Mouse (Mus musculus): Measurements from ENCODE around the gene Lman2l.

The Lman2l gene

GRCm38 (mm10) chr1:36458169-36458568 is 13.1 kb upstream of the Lman2l start:
- DNase-seq (ENCODE audit: low spot score in 2 of 2): no peak

- DNase-seq (ENCODE audit: low spot score in 2 of 2): no peak
These were observed 12.4 kb upstream of the Lman2l start for GRCm38 (mm10) chr1:36457388-36458014.

GRCm38 (mm10) chr1:36454055-36454815 is 9.2 kb upstream of the Lman2l start:
- DNase-seq (ENCODE audit: low spot score in 2 of 2): no peak

- DNase-seq (ENCODE audit: low spot score in 2 of 2): no peak
These were observed 1.8 kb upstream of the Lman2l start for GRCm38 (mm10) chr1:36446841-36447240.

GRCm38 (mm10) chr1:36446106-36446824 is 1.2 kb upstream of the Lman2l start:
- no peak for DNase-seq (ENCODE audit: low spot score in 2 of 2)

GRCm38 (mm10) chr1:36445508-36445907 is 437 bp upstream of the Lman2l start:
- DNase-seq (ENCODE audit: low spot score in 2 of 2): no peak

- DNase-seq (ENCODE audit: low spot score in 2 of 2): peak; percentile 39 to 50
These were observed 4.0 kb downstream of the Lman2l start for GRCm38 (mm10) chr1:36441101-36441500.

- no peak for DNase-seq (ENCODE audit: low spot score in 2 of 2)
These were observed 7.8 kb downstream of the Lman2l start for GRCm38 (mm10) chr1:36437223-36437622.

- DNase-seq (ENCODE audit: low spot score in 2 of 2): no peak
These were observed 8.6 kb downstream of the Lman2l start for GRCm38 (mm10) chr1:36436515-36436914.

GRCm38 (mm10) chr1:36435071-36435470 is 10.0 kb downstream of the Lman2l start:
- no peak for DNase-seq (ENCODE audit: low spot score in 2 of 2)

GRCm38 (mm10) chr1:36433616-36434015 is 11.5 kb downstream of the Lman2l start:
- no peak for DNase-seq (ENCODE audit: low spot score in 2 of 2)

GRCm38 (mm10) chr1:36432999-36433398 is 12.1 kb downstream of the Lman2l start:
- DNase-seq (ENCODE audit: low spot score in 2 of 2): no peak

- no peak for DNase-seq (ENCODE audit: low spot score in 2 of 2)
These were observed 15.6 kb downstream of the Lman2l start for GRCm38 (mm10) chr1:36429511-36429910.

- DNase-seq (ENCODE audit: low spot score in 2 of 2): no peak
These were observed 40.5 kb downstream of the Lman2l start for GRCm38 (mm10) chr1:36404531-36404930.

GRCm38 (mm10) chr1:36401509-36401908 is 43.6 kb downstream of the Lman2l start:
- DNase-seq (ENCODE audit: low spot score in 2 of 2): no peak

- no peak for DNase-seq (ENCODE audit: low spot score in 2 of 2)
These were observed 48.0 kb downstream of the Lman2l start for GRCm38 (mm10) chr1:36397041-36397440.

- DNase-seq (ENCODE audit: low spot score in 2 of 2): no peak
These were observed 65.5 kb downstream of the Lman2l start for GRCm38 (mm10) chr1:36379582-36379981.

- DNase-seq (ENCODE audit: low spot score in 2 of 2): no peak
These were observed 66.2 kb downstream of the Lman2l start for GRCm38 (mm10) chr1:36378880-36379279.

GRCm38 (mm10) chr1:36371934-36372845 is 72.9 kb downstream of the Lman2l start, which contains the start of gene Fer1l5:
Gene Fer1l5 (plus strand): TSS chr1:36372291.
- no peak for DNase-seq (ENCODE audit: low spot score in 2 of 2)

- DNase-seq (ENCODE audit: low spot score in 2 of 2): no peak
These were observed 74.2 kb downstream of the Lman2l start for GRCm38 (mm10) chr1:36370918-36371317.

All from right cerebral cortex, postnatal 36 days (tissue).